Mouse (Mus musculus): ENCODE data around the gene Brpf3.

DNA sequence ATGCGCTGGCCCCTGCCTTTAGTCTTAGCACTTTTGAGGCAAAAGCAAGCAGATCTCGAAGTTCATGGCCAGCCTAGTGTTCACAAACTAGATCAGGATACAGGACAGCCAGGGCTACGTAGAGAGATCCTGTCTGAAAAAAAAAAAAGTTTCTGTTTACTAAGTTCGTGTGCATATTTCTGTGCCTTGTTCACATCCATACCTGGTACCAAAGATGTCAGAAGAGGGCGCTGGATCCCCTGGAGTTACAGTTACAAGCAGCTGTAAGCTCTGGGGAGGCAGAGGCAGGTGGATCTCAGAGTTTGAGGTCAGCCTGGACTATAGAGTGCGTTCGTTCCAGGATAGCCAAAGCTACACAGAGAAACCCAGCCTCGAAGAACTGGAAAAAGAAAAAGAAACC lies 81.9 kb downstream of the Brpf3 start:
- no peak for TF ChIP-seq CTCF (IDR thresholded peaks at IDR 0.05; ENCODE audit: insufficient read depth, low read length)
- no peak for TF ChIP-seq POLR2A (IDR thresholded peaks at IDR 0.05; ENCODE audit: borderline replicate concordance, extremely low read depth, low read depth, low read length)

Data from lung, adult 2 months (tissue).